Mouse (Mus musculus) adrenal gland, postnatal 10 days (tissue): ENCODE data around the gene 1700113H08Rik. TPM values are rescaled to one million over a fixed set of nuclear protein-coding genes. Genes with fewer than 3 reads are reported as not detected.

ENCODE experiments used
- DNase-seq: peaks from one replicate; pipeline ENCODE4 v3.0.0; 2021; ENCODE audit warnings: mixed read lengths
- total RNA-seq, 2 experiments: library from RNA; stranded (reverse); gene quantifications; 2 replicates each; pipeline ENCODE4 v1.2.3; 2021

Gene 1700113H08Rik
- total RNA-seq, 2 experiments from 2014 or later = 0.36 to 0.42 TPM

DNA sequence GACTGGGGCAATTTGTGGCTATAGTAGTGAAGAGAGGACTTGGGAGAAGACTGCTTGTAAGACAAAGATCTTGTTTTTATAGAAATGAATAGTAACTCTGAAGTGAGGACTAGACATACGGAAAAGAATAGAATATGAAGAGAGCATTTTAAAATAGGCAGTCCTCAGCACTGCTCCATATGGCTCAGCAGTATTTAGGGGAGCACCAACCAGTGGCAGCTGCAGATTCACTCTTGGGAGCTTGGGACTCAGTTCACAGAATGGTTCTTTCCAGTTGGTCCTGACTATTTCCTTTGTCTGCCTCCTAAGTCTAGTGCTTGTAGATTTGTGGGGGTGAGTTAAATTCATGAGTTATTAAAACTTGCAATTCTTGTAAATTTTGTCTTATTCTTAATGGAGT lies 151.6 kb downstream of the 1700113H08Rik start:
- DNase-seq = no peak

DNA sequence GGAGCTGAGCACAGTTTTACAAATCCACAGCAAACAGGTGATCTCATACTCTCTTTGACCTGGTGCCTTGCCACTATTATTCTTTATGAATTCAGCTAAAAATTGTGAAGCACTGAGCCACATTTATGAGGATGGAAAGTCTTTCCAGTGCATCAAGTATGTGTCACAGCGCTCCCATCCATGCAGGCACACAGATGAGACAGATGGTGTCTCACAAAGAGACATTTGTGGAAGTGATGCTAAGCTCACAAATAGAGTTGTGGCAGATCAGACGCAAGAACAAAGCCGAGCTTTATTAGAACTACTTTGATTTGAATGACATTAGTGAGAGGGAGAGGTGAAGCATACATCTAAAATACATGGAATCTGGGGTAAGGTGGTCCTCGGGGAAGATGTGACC lies 153.2 kb downstream of the 1700113H08Rik start:
- no peak for DNase-seq

DNA sequence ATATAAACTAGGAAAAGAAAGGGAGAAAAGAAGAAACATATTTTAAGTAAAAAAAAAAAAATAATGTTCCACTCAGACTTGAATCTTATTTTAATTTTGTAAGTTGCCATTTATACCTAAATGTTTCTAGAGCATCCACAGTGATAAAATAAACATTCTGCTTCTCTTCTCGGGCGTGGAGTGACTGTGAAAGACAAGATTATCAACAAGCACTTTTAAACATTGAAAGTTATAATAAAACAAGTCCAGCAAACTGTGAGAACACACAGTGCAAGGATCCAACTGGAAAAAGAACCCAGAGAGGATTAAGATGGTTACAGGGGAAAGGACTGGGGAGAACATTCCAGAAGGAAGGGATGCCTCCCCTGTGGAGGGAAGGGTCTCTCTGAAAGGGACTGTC lies 155.0 kb downstream of the 1700113H08Rik start:
- no peak for DNase-seq

DNA sequence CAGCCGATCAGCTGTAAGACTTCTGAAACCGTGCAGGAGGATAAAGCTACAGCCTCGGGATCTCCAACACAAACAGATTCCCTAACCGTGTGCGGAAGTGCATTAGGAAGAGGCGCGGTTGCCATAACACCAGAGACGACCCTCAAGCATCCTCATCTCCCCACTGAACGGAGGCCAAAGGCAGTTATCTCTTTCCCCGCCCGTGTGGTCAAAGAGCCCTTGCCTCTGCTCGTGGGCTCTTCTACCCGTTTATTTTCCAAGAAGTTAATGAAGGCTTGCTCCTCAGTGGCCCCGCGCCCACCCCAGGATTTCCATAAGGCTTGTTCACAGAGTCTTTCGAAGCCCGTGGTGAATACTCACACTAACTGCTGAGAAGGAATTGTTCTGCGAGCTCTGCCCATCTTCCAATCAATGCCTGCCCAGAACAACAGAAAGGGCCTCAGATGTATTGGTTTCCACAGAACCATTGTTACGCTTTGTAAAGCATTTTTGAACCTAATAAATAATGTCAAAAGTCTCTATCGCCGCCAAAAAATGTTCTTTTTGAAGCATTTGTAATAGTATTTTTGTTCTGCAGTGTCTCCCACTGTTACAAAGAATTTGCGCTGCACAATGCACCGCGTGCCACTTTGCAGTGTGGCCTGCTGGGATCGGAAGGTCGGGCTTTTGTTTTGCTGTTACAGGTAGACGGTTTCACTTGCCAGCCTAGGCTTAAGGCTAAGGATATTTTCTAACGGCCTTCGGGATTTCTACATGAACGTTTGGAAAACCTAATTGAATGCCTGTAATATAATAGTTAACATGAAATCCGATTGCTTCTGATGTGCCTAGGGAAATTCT lies 172.4 kb downstream of the 1700113H08Rik start:
- DNase-seq = no peak

DNA sequence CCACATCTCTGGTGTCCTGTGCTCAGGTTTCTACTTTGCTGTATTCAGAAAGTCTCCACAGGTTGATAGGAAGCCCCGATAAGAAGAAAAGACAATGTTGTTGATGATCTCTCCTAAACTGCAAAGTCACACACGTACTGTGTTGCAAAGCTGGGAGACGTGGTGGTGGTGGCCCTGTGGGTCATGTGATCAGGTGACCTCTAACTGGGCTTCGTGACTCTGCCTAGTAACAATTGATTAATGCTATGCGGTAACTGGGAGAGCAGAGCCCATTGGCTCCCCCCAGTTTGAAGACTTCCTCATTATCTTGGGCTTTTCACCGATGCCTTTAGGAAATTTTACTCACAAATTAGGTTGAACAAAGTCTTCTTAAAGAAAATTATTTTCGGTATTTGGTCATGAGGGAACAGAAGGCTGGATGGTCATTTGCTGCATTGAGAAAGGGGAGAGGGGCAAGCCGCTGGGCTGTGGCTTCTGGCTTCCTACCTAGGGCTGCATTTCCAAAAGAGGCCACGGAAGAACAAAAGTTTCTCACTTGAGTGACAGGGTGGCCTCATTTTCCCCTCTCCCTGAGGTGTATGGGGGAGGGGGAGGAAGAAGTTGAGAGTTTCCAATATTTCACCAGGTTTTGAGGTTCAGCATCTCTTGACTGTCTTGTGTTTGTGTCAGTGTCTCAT lies 181.6 kb downstream of the 1700113H08Rik start:
- DNase-seq = no peak

GRCm38 (mm10) chr10:87271724-87272123 lies 213.9 kb downstream of the 1700113H08Rik start:
- no peak for DNase-seq

- DNase-seq = no peak
Measured at GRCm38 (mm10) chr10:87272133-87272622, 214.3 kb downstream of the 1700113H08Rik start.

DNA sequence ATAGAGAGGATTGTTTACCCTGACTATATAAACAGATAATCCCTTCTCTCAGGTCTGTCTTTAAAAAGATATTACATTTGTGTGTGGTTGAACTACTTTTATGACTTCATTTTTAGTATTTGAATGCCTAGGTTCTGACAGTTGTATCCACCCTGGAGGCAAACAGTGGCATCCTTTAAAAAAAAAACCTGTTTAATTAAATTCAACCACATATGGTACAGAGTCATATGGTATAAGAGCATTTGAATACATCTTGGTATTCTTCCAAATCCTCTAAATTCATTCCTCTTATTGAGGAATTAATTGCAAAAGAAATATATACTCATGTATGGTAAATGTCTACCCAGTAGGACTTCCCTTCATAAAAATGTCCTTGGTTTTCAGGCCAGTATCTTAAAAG lies 217.2 kb downstream of the 1700113H08Rik start:
- no peak for DNase-seq

Other genes with a start within 250 kb of the 1700113H08Rik start
- gene Stab2, start 50.0 kb upstream of the 1700113H08Rik start, total RNA-seq = 10 to 100 TPM; 16.2 to 22.3 TPM